Mouse (Mus musculus): ENCODE measurements around the gene Palm3.
"Not testable (repeated sequence)": the region's sequence is repeated elsewhere in the genome, so short reads cannot be mapped to it uniquely, and the experiment has no call there.

Gene Palm3

DNA sequence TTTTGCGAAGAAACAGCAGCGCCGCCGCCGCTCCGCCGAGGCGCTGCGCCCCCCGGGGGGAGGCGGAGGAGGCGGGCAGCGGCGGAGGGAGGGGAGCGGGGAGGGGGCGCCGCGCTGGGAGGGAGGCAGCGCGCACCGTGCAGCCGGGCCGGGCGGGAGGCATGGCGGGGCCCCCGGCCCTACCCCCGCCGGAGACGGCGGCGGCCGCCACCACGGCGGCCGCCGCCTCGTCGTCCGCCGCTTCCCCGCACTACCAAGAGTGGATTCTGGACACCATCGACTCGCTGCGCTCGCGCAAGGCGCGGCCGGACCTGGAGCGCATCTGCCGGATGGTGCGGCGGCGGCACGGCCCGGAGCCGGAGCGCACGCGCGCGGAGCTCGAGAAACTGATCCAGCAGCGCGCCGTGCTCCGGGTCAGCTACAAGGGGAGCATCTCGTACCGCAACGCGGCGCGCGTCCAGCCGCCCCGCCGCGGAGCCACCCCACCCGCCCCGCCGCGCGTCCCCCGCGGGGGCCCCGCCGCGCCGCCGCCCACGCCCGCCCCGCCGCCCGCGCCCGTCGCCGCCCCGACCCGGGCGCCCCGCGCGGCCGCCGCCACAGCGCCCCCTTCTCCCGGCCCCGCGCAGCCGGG is 23.6 kb upstream of the Palm3 start, which contains the start of gene Samd1:
Gene Samd1 (plus strand): TSS at position 162 of the 631 bp plus-strand sequence.
- in situ Hi-C loops (cut with MboI, MseI), result no loop called here

DNA sequence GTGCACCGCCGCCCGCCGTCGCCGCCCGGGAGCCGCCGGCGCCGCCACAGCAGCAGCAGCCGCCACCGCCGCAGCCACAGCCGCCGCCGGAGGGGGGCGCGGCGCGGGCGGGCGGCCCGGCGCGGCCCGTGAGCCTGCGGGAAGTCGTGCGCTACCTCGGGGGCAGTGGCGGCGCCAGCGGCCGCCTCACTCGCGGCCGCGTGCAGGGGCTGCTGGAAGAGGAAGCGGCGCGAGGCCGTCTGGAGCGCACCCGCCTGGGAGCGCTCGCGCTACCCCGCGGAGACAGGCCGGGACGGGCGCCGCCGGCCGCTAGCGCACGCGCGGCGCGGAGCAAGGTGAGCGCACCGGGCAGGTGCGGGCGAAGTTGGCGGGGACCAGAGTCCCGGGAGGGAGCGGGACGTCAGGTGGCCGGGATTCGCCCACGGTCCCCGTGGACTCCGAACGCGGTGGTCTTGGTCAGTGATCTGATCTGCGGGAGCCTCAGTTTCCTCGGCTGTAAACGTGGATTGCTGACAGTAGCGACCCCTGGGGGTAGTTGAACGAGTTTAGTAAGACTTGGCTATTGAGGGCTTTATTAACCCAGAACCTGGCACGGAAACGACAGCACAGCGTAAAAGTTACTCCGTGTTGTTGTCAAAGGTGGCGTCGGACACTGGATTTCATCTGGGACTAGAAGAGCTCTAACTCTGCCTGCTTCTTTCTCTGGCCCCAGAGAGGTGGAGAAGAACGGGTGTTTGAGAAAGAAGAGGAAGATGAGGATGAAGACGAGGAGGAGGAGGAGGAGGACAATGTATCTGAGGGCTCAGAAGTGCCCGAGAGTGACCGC is 22.8 kb upstream of the Palm3 start:
- in situ Hi-C loops (cut with MboI, MseI), result no loop called here

DNA sequence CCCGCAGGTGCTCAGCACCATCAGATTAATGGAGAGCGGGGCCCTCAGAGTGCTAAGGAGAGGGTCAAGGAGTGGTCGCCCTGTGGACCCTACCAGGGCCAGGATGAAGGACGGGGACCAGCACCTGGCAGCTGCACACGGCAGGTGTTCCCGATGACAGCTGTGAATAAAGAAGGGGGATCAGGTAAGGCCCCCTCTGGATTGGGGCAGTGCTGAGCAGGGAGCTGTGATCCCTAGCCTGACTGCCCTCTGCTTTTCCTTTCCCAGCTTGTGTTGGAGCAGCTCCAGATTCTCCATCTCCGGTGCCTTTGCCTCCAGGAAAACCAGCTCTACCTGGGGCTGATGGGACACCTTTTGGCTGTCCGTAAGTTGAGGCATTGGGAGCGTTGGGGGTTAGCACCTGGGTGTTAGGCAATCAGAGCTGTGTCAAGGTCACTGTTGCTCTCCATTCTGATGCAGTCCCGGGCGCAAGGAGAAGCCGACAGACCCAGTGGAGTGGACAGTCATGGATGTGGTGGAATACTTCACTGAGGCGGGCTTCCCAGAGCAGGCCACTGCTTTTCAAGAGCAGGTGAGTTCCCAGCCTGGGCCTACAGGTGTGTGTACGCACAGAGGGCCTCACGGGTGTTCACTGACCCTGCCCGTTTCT is 22.1 kb upstream of the Palm3 start:
- in situ Hi-C loops (cut with MboI, MseI), result no loop called here

DNA sequence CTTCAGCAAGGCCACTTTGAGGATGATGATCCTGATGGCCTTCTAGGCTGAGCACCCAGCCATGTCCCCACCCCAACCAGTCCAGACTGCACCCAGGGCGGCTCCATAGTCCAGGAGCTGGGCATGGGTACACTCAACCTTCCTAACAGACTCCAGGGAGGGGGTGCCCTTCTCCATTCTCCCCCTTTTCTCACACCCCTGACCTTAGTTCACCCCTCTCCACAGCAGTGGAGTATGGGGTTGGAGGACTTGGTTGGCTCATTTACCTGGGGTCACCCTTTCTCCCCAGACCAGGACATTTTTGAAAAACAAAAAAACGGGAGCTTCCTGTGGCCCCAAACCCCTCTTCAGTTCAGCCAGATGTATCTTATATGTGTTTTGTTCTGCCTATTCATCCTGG is 21.4 kb upstream of the Palm3 start:
- in situ Hi-C loops (cut with MboI, MseI), result no loop called here

DNA sequence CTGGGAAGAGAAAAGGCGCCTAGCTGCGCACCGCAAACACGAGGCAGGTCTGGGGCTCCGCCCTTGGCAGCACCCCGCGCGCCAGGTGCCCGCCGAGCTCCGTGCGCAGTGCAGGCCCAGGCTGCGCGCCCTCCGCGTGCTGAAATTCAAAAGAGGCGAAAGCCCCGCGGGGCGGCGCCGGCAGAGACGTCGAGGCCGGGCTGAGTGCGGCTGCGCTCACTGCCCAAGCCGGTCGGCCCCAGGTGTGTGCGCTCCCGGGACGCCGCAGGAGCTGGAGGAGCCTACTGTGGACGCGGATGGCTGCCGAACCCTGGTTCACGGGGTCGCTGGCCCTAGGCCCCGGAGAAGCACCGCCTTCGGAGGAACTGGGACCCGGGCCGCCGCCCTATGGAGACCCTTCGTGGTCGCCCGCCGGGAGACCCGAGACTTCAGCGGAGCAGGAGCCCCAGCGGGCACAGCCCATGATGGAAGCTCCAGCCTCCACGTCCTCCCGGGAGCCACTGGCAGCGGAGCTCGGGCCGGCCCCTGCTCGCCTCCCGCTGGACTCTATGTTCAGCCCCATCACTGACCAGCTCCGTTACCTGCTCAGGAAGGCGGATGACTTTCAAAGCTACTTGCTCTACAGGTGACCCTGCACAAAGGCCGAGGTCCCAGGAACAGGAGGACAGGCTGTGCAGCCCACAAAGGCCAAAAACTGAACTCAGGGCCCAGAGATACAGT is 19.8 kb upstream of the Palm3 start, which contains the start of gene 1700067K01Rik:
Gene 1700067K01Rik (plus strand): TSS at position 222 of the 720 bp plus-strand sequence.
- in situ Hi-C loops (cut with MboI, MseI), result no loop called here

DNA sequence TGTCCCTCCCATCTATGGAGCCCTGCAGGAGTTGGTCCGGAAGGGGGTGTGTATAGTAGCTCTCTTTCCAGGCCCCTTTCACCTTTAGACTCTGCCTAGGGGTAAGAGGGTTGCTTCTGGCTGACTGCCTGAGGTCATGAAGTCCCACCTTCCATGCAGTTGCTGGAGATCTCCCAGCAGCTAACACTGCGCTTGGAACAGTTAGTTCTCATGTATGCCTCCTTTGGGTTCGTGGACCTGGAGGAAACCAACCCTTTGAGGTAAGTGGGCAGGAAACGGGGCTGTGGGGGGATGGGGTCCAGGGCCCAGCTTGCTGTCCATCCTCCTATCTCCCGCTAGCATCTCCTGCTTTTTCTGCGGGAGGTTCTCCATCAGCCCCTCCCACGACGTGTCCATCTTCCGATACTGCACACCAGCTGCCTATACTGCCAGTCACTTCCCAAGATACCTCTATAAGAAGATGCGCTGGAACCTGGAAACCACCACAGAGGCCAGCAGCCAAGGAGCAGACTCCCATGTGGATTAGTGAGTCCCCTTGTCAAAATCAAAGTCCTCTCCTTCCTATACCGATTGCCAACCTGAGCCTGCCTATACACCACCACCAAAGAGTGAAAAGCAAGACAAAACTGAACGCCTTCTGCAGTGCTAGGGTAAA is 18.2 kb upstream of the Palm3 start:
- in situ Hi-C loops (cut with MboI, MseI), result no loop called here

DNA sequence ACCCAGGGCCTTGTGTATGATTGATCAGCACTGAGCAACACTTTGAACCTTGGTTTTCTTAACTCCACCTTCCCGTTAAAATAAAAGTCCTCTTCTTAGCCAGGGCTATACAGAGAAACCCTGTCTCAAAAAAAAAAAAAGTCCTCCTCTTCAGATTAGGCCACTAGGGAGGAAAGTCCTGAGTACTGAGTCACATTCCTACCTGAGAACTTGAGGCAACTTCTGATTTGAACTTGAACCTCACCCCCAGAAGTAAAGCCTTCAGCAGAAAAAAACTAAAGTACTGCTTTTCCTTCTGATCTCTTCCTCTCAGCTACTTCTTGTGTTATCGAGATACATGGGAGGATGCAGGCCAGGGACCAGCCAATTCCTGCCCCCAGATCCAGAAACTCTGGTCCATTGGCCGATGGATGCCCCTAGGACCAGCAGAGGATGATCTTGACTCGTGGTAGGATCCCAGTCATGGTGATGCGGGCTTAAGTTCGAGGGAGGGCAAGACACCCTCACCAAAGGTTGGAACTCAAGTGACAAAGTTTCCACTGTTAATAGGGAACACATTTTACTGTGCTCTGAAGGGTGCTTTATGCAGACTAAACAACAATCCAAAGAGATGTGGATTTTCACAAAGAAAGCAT is 17.5 kb upstream of the Palm3 start:
- in situ Hi-C loops (cut with MboI, MseI), result no loop called here

DNA sequence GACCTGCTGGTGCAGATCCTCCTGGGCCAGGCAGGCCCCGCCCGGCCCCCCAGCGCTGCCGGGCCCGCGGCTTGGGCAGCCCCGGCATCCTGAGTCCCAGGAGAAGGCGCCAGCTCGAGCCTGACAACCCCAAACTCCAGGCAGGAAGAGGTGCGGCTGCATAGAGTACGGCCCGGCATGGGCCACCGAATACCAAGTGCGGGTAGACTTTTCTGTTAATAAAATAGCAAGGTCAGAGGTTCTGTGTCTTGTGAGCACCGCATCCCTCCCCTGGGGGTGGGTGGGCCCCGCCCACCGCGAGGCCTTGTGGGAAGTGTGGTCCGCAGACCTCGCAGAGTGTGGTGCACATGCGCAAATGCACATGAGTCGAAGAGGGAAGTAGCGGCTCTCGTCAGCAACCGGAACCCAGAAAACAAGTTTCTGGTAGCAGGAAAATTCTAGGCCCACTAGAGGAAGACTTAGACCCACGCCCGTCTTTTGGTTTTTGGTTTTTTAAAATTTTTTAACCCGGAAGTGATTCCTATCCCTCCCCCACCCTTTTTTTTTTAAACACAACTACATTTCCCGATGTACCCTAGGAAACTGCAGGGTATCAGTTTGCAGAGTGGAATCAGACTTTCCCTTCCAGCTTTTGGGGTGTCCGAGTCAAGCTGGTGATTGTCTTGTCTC is 16.6 kb upstream of the Palm3 start:
- in situ Hi-C loops (cut with MboI, MseI), result no loop called here

DNA sequence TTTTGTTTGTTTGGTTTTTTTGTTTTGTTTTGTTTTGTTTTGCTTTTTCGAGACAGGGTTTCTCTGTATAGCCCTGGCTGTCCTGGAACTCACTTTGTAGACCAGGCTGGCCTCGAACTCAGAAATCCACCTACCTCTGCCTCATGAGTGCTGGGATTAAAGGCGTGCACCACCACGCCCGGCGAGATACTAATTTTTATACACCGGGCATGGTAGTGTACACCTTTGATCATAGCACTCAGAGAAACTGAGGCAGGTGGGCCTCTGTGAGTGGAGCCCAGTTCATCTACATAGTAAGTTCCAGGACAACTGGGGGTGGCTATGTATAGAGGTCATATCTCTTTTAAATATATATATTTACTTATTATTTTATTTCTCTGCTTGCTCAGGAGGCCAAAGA is 15.8 kb upstream of the Palm3 start:
- in situ Hi-C loops (cut with MboI, MseI), result not testable (repeated sequence)

DNA sequence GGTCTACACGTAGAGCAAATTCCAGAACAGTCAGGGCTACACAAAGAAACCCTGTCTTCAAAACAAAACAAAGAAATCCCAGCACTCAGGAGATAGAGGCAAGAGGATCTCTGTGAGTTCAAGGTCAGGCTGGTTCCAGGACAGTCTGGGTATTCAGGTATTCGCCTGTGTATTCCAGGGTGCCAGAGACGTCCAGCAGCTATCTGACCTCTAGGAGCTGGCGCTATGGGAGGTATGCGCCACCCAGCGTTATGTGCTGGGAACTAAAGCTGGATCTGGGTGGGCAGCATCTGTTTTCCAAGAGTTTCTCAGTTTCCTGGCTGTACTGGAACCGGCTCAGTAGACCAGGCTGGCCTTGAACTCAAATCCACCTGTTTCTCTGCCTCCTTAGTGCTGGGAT is 12.9 kb upstream of the Palm3 start:
- in situ Hi-C loops (cut with MboI, MseI), result no loop called here

DNA sequence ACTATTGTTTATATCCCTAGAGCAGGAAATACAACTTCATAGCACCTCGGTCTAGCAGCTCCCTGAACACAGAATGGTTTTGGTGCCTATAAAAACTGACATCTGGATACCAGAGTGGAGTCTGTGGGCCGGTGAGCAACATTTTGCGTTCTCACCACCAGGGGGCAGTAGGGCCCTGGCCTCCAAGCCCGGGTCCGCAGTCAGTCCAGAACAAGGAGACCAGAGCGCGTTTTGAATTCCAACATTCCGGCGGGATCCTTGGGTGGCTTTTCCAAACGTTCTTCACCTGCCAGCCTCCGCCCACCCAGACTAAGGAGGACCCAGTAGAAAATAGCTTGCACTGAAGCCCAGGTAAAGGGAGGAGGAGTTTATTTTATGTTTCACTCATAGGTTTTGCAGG is 11.4 kb upstream of the Palm3 start:
- in situ Hi-C loops (cut with MboI, MseI), result no loop called here

DNA sequence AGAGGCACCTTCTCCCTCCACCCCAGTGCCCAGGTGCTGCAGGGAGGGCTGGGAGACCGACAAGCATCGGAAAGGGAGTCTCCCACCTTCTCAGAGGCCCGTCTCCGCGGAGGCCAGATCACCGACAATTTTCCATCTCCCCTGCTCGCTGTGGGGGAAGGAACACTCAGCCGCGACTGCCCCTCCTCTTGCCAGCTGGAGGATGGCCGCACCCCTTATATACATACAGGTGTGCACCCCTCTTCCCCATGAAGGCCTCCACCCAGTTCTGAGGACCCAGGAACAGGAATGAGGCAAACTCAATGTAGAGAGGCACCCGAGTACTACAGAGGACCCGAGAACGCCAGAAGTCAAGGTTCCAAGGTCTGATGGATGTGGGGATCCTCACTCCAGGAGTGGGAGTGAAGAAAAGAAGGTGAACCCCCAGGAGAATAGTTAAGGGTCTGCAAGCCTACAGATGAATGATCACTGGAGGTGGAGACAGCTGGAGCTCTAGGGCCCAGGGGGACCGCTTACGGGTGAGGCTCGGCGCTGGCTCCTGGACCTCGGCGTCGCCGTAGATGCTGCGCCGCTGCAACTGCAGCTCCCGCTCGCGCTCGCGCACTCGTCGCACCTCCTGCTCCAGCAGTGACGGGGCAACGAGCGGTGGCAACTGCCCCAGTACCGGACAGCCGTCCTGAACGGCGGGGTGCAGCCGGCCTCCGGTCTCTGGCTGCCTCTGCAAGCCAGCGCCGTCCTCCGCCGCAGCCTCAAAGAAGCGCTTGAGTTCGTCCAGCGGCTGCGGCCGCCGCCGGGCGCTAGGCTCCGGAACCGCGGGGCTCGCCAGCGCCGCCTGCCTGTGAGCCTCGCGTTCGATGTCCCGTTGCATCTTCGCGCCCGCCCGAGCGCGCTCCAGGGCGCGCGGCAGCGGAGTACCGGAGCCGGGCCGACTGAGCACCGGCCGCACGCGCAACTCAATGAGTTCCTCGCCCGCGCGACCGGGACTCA is 10.4 kb upstream of the Palm3 start:
- in situ Hi-C loops (cut with MboI, MseI), result no loop called here

DNA sequence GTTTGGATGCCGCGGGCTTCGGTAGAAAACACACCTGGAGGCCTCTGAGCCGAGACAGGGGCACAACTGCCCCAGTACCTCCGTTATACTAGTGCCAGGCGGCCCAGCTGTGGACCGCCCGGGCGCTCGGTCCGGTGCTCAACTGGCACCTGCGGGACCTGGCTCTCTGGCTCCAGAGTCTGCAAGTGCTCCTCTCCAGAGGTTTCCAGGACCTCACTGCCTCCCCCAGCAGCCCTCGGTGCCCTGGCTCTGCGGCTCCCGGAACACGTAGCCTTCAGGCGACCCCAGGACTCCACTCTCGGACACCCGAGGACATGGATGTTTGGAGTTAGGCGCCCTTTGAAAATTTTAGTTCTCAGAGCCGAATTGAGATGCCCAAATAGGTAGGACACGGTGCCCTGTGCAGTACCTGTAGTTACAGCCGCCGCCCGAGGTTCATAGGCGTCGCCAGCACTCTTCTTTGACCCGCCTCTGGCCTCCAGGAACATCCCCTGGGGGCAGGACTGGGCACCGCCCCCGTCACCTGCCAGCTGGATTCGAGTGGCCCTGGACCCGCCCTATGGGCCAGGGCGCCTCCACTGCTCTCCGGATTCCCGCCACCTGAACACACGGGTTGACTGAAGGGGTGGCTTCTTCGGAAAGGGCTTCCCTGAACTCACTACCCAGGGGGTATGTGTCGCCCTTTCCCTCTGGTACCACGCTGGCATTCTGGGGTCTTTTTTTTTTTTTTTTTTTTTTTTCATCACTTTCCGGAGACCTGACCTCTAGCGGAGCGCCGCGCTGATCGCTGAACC is 9.4 kb upstream of the Palm3 start, which contains the start of gene 2210011C24Rik:
Gene 2210011C24Rik (minus strand): TSS at position 467 of the 794 bp plus-strand sequence.
- in situ Hi-C loops (cut with MboI, MseI), result no loop called here

DNA sequence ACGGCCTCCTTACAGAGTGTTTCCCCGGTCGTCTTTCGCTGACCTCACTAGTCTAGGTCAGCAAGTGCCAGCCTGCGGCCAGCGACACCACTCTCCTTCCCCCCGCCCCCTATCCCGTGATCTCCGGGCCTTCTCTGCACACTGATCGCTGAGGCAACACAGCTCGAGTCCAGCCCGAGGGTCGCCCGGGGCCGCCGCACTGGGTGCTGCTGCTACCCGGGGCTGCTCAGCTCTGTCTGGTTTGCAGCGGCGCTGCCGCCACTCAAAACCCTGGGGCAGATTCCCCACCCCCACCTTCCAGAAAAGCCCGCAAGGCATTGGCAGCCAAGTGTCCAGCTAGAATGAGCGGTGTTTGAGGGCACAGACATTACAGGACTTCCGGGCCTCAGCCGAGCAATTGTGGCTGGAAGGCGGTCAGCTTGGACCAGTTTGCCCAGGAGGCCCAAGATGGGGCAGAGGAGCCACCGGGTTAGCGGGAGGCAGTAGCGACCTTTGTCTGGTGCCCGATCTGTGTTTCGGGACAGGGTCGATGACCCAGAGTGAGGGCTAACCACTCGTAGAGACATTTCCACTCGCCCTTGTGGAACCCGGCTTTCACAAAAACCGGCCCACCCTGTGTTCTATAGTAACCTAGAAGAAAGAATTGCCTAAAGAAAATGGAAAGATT is 8.6 kb upstream of the Palm3 start:
- in situ Hi-C loops (cut with MboI, MseI), result no loop called here

DNA sequence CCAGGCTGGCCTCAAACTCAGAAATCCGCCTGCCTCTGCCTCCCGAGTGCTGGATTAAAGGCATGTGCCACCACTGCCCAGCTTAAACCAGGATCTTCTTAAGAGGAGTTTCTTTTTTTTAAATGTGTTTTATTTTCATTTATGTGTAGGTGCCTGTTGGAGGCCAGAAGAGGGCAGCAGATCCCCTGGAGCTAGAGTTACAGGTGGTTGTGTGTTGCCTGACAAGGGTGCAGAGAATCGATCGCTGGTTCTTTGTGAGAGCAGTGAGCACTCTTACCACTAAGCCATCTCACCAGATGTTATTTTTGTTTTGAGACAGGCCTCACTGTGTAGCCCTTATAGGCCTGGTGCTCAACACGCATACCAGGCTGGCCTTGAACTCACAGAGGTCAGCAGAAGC is 5.4 kb upstream of the Palm3 start:
- in situ Hi-C loops (cut with MboI, MseI), result no loop called here

DNA sequence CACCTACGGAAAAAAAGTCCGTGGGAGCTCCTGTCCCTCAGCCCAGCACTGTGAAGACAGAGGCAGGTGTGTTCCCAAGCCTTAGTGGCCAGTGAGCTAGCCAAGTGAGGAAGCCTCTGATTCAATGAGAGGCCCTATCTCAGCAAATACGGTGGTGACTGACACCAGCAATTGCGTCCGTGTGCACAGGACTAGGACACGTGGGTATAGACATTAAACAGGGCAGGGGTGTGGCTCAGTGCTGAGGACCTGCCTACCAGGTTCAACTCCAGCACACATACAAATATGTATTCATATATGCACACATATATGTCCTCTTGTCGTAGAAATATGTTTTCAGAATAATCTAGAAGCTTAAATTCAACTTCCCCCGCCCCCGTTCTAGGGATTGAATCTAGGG is 1.5 kb upstream of the Palm3 start:
- in situ Hi-C loops (cut with MboI, MseI), result loop anchor here (10.0 kb wide), 1 partner anchor 345 kb away; no protein-coding TSS in a partner anchor

DNA sequence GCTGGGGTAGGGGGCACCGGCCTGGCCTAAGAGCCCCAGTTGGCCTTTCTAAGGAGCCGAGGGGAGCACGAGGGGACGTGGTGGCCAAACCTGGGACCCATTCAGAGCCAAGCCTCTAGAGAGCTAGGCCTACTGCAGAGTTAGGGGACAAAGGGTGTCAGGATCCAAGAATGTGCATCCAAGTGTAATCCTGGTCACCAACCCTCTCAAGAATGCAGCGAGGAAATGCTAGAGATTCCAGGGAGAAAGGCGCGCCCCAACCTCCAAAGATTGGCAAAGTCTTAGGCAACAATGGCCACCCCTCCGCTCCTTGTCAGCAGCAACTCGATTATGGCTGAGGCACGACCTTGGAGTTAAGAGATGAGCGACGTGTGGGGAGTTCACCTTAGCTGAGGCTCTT is 298 bp downstream of the Palm3 start:
- in situ Hi-C loops (cut with MboI, MseI), result loop anchor here (10.0 kb wide), 1 partner anchor 343 kb away; no protein-coding TSS in a partner anchor

Data from regulatory T cell (primary cell).